Mouse (Mus musculus) thymus, adult 2 months (tissue): ENCODE data around the gene Fam241b.

Experiments used
- CTCF ChIP-seq: fragments of 200-500 bp; IDR thresholded peaks from 2 replicates; pipeline ENCODE4 v1.5.1; 2012; ENCODE audit warnings: mild to moderate bottlenecking, control low read depth, low read length, moderate library complexity, borderline replicate concordance; ENCODE audit not compliant: control insufficient read depth, poor library complexity, insufficient read depth; ENCODE audit errors: extremely low read depth
- POLR2A ChIP-seq: fragments of 200-500 bp; IDR thresholded peaks from 2 replicates; pipeline ENCODE4 v1.6.1; 2012; ENCODE audit warnings: mild to moderate bottlenecking, low read length, control low read depth, moderate library complexity; ENCODE audit not compliant: control insufficient read depth, poor library complexity, insufficient read depth; ENCODE audit errors: extremely low read depth

DNA sequence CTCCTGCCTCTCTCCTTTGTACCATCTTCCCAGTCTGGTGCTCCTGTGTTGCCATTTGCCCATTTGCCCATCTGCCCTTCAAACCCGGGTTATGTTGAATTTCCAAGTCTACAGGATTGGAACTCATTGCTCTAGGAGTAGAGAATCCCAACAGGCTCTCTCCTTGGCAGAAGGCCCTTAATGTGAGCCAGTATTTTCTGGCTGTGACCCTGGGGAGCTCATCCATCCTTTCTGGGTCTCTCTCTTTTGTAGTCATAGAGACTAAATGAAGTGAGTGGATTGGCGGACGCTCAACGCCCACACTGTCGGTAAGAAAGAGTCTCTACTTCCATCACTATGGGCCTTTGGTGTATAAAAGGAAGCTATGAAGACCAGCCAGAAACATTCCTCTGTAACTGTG lies 56.9 kb downstream of the Fam241b start:
- TF ChIP-seq CTCF (no peak), POLR2A (no peak)
